11 mouse cellular contexts compared by ENCODE assay signal in genomic region chr8:81865664-81866063, GRCm38 (mm10).
DNase-seq lines count a peak whose midpoint lies in the region; ATAC-seq and TF ChIP-seq lines count a peak whose summit lies in the region.
"Had no signal": no experiment of that assay in that cellular context is flagged by ENCODE, and none has a peak within 500 bp of the region (broad histone marks: within the 10 kb centered on the region; RNA-seq: fewer than 3 reads in every experiment).

No protein-coding gene starts in this region.

- no peak for DNase-seq in gastrocnemius, adult 2 months
- no peak for DNase-seq in gastrocnemius, postnatal 4 days (ENCODE audit: low spot score in 2 of 2)
- peak; percentile 82 for DNase-seq in Muller cell, postnatal 12 days (ENCODE audit: inconsistent ontology term)
- DNase-seq in lung, postnatal 0 days (ENCODE audit: low spot score), result peak; percentile 85
- DNase-seq in neural tube, embryonic 10.5 days (ENCODE audit: extremely low spot score, low spot score), result no peak
- no peak for DNase-seq in cerebellum, adult 9-11 months
- no peak for DNase-seq in liver
- DNase-seq: left cerebral cortex, postnatal 4 days; liver, postnatal 0 days had no signal

- WGBS in heart, embryonic 13.5 days, result 27% methylated on average over 3 of the region's 3 CpGs
- WGBS in lung, postnatal 0 days, result 32% methylated on average over 3 of the region's 3 CpGs

- H3K9me3 ChIP-seq in heart, embryonic 13.5 days, result no peaks in the 10 kb centered on the region
- H3K9me3 ChIP-seq in lung, postnatal 0 days (ENCODE audit: low read length), result no peaks in the 10 kb centered on the region

- no peak for TF ChIP-seq CTCF in gastrocnemius, adult 2 months (IDR thresholded peaks at IDR 0.05)
- TF ChIP-seq CTCF in lung, postnatal 0 days (IDR thresholded peaks at IDR 0.05), result no peak

- H3K9ac ChIP-seq in heart, embryonic 13.5 days, result no peak overlapping the region
- H3K9ac ChIP-seq in lung, postnatal 0 days (replicated peaks; ENCODE audit: low read depth), result no peak overlapping the region
- H3K9ac ChIP-seq: liver, postnatal 0 days had no signal

- H3K4me1 ChIP-seq in heart, embryonic 13.5 days, result peaks cover 28% of the 10 kb centered on the region
- H3K4me1 ChIP-seq in lung, postnatal 0 days (ENCODE audit: insufficient read depth, low read depth, low read length), result no peaks in the 10 kb centered on the region

- ATAC-seq in heart, embryonic 13.5 days (ENCODE audit: extremely low read depth, insufficient number of reproducible peaks, low FRiP score, low TSS enrichment), result no peak
- ATAC-seq in lung, postnatal 0 days, result peak; percentile 86
- ATAC-seq: liver, postnatal 0 days had no signal

- intact Hi-C loops in gastrocnemius, adult 2 months (cut with DNase I), result no loop called here

- H3K27ac ChIP-seq in gastrocnemius, adult 2 months, result peak overlapping the region; percentile 87
- H3K27ac ChIP-seq in heart, embryonic 13.5 days (replicated peaks), result peak overlapping the region; percentile 84
- no peak overlapping the region for H3K27ac ChIP-seq in lung, postnatal 0 days (ENCODE audit: low read length)

- no peaks in the 10 kb centered on the region for H3K36me3 ChIP-seq in heart, embryonic 13.5 days
- H3K36me3 ChIP-seq in lung, postnatal 0 days (ENCODE audit: insufficient read depth, low read length), result no peaks in the 10 kb centered on the region

- no peaks in the 10 kb centered on the region for H3K27me3 ChIP-seq in heart, embryonic 13.5 days (replicated peaks)
- H3K27me3 ChIP-seq in lung, postnatal 0 days (replicated peaks; ENCODE audit: insufficient read depth, low read length), result no peaks in the 10 kb centered on the region

- H3K4me2 ChIP-seq in heart, embryonic 13.5 days, result no peak overlapping the region
- no peak overlapping the region for H3K4me2 ChIP-seq in lung, postnatal 0 days (replicated peaks; ENCODE audit: low read depth, low read length)

- H3K4me3 ChIP-seq in gastrocnemius, adult 2 months, result no peak overlapping the region
- H3K4me3 ChIP-seq in heart, embryonic 13.5 days, result no peak overlapping the region
- H3K4me3 ChIP-seq in lung, postnatal 0 days (ENCODE audit: low read depth, low read length), result no peak overlapping the region
- H3K4me3 ChIP-seq: erythroblast, embryonic 14.5 days had no signal

- TF ChIP-seq EP300 in lung, postnatal 0 days (IDR thresholded peaks at IDR 0.05), result peak; percentile 85

Comparison
In these comparisons a context has a peak if more than half of its experiments do, and no peak if none do; other contexts are left out.
1. DNase-seq: peak in Muller cell, postnatal 12 days (single experiment) and lung, postnatal 0 days (single experiment); none in gastrocnemius, adult 2 months (single experiment), gastrocnemius, postnatal 4 days (0 of 2), neural tube, embryonic 10.5 days (single experiment), cerebellum, adult 9-11 months (single experiment) and liver (single experiment).